Mouse (Mus musculus) small intestine, adult 2 months (tissue): ENCODE results near the gene Ints11.

ENCODE experiments used
- CTCF ChIP-seq: fragments of 200-500 bp; IDR thresholded peaks from 2 replicates; pipeline ENCODE4 v1.5.1; 2012; ENCODE audit warnings: low read depth, mild to moderate bottlenecking, control low read depth, inconsistent platforms, low read length, moderate library complexity, mixed read lengths; ENCODE audit not compliant: insufficient replicate concordance, insufficient read length; ENCODE audit errors: extremely low read depth
- POLR2A ChIP-seq: fragments of 200-500 bp; IDR thresholded peaks from 2 replicates; pipeline ENCODE4 v1.6.1; 2012; ENCODE audit warnings: low read depth, mild to moderate bottlenecking, control low read depth, inconsistent platforms, low read length, moderate library complexity

DNA sequence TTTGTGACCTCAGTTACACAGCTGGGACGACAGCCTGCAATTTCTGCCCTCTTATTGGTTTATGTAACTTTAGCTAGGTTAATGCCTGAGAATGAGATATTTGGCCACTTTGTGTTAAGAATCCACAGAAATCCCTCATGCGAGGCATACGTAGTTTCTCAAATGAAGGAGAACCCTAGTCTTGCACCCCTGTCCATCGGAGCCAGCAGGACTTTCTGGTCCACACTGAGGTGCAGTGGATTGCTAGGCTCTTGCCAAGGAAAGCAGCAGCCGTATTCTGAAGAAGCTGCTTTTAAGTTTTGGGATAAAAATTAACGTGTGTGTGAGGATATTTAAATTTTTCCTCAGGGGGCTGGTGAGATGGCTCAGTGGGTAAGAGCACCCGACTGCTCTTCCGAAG is 38.8 kb upstream of the Ints11 start:
- no peak for TF ChIP-seq CTCF
- no peak for TF ChIP-seq POLR2A
